Mouse (Mus musculus) intestine, embryonic 14.5 days (tissue): ENCODE measurements around the gene Mapkap1. TPM values are rescaled to one million over a fixed set of nuclear protein-coding genes. Genes with fewer than 3 reads are reported as not detected.
"Not testable (repeated sequence)": the region's sequence is repeated elsewhere in the genome, so short reads cannot be mapped to it uniquely, and the experiment has no call there.

ENCODE experiments used
- ATAC-seq: fragments of 200-750 bp; cut with Nextera tagmentation; replicated peaks from 2 replicates; pipeline ENCODE4 v1.8.0; 2017; ENCODE audit warnings: low read depth, moderate number of reproducible peaks, moderate TSS enrichment, moderate library complexity; ENCODE audit not compliant: low FRiP score, low TSS enrichment
- DNase-seq: peaks from one replicate; pipeline ENCODE4 v3.0.0-alpha.2; 2018; ENCODE audit warnings: low spot score
- H3K27ac ChIP-seq: fragments of 300-500 bp; sonication (generic); 2 replicates; pipeline ENCODE4 v1.5.1; 2014; ENCODE audit warnings: low read depth, mild to moderate bottlenecking, control low read depth
- H3K27me3 ChIP-seq: fragments of 300-500 bp; sonication (generic); replicated peaks from 2 replicates; pipeline ENCODE4 v1.6.1; 2014; ENCODE audit warnings: low read length, control low read depth; ENCODE audit not compliant: control insufficient read depth, insufficient read depth
- H3K36me3 ChIP-seq: fragments of 300-500 bp; sonication (generic); 2 replicates; pipeline ENCODE4 v1.6.1; 2014; ENCODE audit warnings: low read length, control low read depth; ENCODE audit not compliant: control insufficient read depth, insufficient read depth
- H3K4me1 ChIP-seq: fragments of 300-500 bp; sonication (generic); replicated peaks from 2 replicates; pipeline ENCODE4 v1.6.1; 2014; ENCODE audit warnings: low read length, control low read depth, mixed read lengths; ENCODE audit not compliant: control insufficient read depth, insufficient read depth
- H3K4me2 ChIP-seq: fragments of 300-500 bp; sonication (generic); 2 replicates; pipeline ENCODE4 v1.6.1; 2014; ENCODE audit warnings: low read length
- H3K4me3 ChIP-seq: fragments of 300-500 bp; sonication (generic); 2 replicates; pipeline ENCODE4 v1.5.1; 2014; ENCODE audit warnings: low read depth, low read length, control low read depth, mixed read lengths
- H3K9ac ChIP-seq: fragments of 300-500 bp; sonication (generic); 2 replicates; pipeline ENCODE4 v1.6.1; 2014; ENCODE audit warnings: mild to moderate bottlenecking, low read length
- H3K9me3 ChIP-seq: fragments of 300-500 bp; sonication (generic); 2 replicates; pipeline ENCODE4 v1.6.1; 2016; ENCODE audit warnings: low read length, control low read depth; ENCODE audit not compliant: control insufficient read depth
- WGBS: fragments of 180-500 bp; shearing (Covaris S2); extraction: QIAGEN DNeasy Blood & Tissue Kit; methylation state at CpG from one replicate; pipeline ENCODE4 v1.1.7; 2014; 5-methylcytosine and 5-hydroxymethylcytosine counted together
- polyA plus RNA-seq: library from polyadenylated mRNA; unstranded; fragments of >200 nt; fragmentation: Nextera tagmentation; extraction: Ambion mirVana; gene quantifications from 2 replicates; pipeline ENCODE4 v1.2.1, GENCODE M21; 2014

Mapkap1 gene
- polyA plus RNA-seq, 1 experiment from 2014 or later, result 89.3 TPM

GRCm38 (mm10) chr2:34420256-34420655, 13.7 kb downstream of the Mapkap1 start:
- Histone ChIP-seq H3K36me3 (no peaks in the 10 kb centered on the region), H3K27me3 (no peaks in the 10 kb centered on the region), H3K9me3 (no peaks in the 10 kb centered on the region), H3K4me1 (no peaks in the 10 kb centered on the region), H3K9ac (no peak overlapping the region), H3K4me2 (no peak overlapping the region), H3K27ac (no peak overlapping the region), H3K4me3 (no peak overlapping the region)
- ATAC-seq (no peak), DNase-seq (no peak)
- 60% methylated on average over 1 of the region's 1 CpGs for WGBS

- no peaks in the 10 kb centered on the region for H3K36me3 ChIP-seq
- no peak overlapping the region for H3K27ac ChIP-seq
- no peaks in the 10 kb centered on the region for H3K4me1 ChIP-seq
- H3K27me3 ChIP-seq, result no peaks in the 10 kb centered on the region
- ATAC-seq, result no peak
- H3K9me3 ChIP-seq, result no peaks in the 10 kb centered on the region
- H3K9ac ChIP-seq, result no peak overlapping the region
- H3K4me3 ChIP-seq, result no peak overlapping the region
- no peak for DNase-seq
- H3K4me2 ChIP-seq, result no peak overlapping the region
- WGBS, result 88% methylated on average over 3 of the region's 3 CpGs
Measured at GRCm38 (mm10) chr2:34424186-34424585, 17.6 kb downstream of the Mapkap1 start.

DNA sequence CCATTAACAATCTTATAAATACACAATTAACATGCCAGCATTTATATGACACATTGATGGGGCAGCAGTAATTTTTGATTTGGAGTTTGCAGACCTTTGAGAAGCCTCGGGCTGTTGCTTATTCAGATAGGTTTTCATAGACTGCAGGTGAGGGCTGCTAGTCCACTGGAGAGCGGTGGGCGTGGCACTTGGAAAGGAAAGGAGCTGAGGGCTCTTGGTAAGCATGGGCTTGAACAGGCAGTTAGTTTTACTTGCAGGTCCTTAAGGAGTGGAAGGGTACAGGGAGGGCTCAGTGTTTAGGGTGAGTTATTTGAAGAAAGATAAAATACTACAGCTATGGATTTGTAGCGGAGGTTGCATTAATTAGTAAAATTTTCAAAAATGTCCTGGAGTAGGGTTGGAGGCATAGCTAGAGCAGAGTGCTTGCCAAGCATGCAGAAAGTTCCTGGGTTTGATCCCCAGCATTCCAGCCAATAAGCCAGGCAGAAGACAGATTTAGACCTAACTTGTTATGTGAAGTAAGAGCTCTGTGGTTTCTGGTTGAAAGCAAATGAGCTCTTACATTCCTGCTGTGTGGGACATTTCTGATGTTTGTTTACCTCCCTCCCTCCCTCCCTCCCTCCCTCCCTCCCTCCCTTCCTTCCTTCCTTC, 19.1 kb downstream of the Mapkap1 start:
- ATAC-seq (no peak), DNase-seq (no peak)
- 78% methylated on average over 4 of the region's 4 CpGs for WGBS
- H3K4me1 ChIP-seq, result no peaks in the 10 kb centered on the region
- H3K27me3 ChIP-seq, result no peaks in the 10 kb centered on the region
- no peak overlapping the region for H3K27ac ChIP-seq
- H3K36me3 ChIP-seq, result no peaks in the 10 kb centered on the region
- no peaks in the 10 kb centered on the region for H3K9me3 ChIP-seq
- no peak overlapping the region for H3K4me3 ChIP-seq
- no peak overlapping the region for H3K4me2 ChIP-seq
- no peak overlapping the region for H3K9ac ChIP-seq

- no peak for DNase-seq
- no peak overlapping the region for H3K9ac ChIP-seq
- 94% methylated on average over 8 of the region's 8 CpGs for WGBS
- H3K4me3 ChIP-seq, result no peak overlapping the region
- no peaks in the 10 kb centered on the region for H3K9me3 ChIP-seq
- H3K4me2 ChIP-seq, result no peak overlapping the region
- no peaks in the 10 kb centered on the region for H3K4me1 ChIP-seq
- H3K36me3 ChIP-seq, result no peaks in the 10 kb centered on the region
- no peak overlapping the region for H3K27ac ChIP-seq
- no peaks in the 10 kb centered on the region for H3K27me3 ChIP-seq
- ATAC-seq, result no peak
Measured at GRCm38 (mm10) chr2:34430663-34431062, 24.1 kb downstream of the Mapkap1 start.

DNA sequence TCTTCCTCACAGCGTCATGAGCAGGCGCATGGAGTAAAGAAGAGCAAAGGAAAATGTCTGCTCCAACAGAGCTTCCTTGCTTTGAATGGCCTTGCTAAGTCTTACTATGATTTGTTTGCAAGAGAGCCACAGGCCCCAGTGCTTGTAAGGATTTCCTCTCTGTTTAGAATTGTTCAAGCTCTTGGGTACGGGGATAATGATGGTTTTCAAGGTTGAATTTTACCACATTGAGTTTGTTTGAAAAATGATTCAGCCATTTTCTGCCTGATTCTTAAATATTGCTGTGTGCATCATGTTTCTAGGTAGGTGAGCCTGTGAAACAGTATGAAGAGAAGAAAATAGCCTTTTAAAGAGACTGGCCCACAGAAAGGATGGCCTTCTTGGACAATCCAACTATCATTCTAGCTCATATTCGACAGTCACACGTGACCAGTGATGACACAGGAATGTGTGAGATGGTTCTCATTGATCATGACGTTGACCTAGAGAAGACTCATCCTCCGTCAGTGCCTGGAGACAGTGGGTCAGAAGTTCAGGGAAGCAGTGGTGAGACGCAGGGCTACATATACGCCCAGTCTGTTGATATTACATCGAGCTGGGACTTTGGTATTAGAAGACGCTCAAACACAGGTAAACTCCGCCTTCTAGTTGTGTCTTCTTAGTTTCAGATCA, 25.3 kb downstream of the Mapkap1 start:
- H3K36me3 ChIP-seq, result peaks cover 9% of the 10 kb centered on the region; the same call in 1 of the 2 replicates
- no peak for ATAC-seq
- H3K27me3 ChIP-seq, result no peaks in the 10 kb centered on the region
- H3K4me2 ChIP-seq, result no peak overlapping the region
- H3K4me1 ChIP-seq, result no peaks in the 10 kb centered on the region
- no peak for DNase-seq
- H3K9me3 ChIP-seq, result no peaks in the 10 kb centered on the region
- H3K9ac ChIP-seq, result no peak overlapping the region
- no peak overlapping the region for H3K27ac ChIP-seq
- WGBS, result 84% methylated on average over 12 of the region's 12 CpGs
- H3K4me3 ChIP-seq, result no peak overlapping the region

DNA sequence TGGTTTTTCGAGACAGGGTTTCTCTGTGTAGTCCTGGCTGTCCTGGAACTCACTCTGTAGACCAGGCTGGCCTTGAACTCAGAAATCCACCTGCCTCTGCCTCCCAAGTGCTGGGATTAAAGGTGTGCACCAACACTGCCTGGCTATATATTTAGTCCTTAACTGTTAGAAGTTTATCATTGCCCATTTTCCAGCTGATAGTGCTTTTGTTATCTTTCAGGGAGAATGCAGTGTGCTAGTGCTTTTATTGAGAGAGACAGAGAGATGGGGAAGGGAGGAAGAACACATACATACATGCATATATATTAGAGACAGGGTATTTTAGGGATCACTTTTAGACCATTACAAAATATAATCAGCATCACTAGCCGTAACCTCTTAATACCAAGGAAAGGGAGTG, 26.3 kb downstream of the Mapkap1 start:
- WGBS, result 90% methylated on average over 1 of the region's 2 CpGs
- ATAC-seq, H3K9me3 ChIP-seq, H3K4me3 ChIP-seq, H3K4me2 ChIP-seq, H3K27me3 ChIP-seq, H3K9ac ChIP-seq, DNase-seq, H3K27ac ChIP-seq, H3K4me1 ChIP-seq: not testable (repeated sequence)
- H3K36me3 ChIP-seq, result peaks cover 15% of the 10 kb centered on the region

- 88% methylated on average over 3 of the region's 3 CpGs for WGBS
- DNase-seq (no peak), ATAC-seq (no peak)
- no peak overlapping the region for H3K9ac ChIP-seq
- no peak overlapping the region for H3K27ac ChIP-seq
- H3K27me3 ChIP-seq, result no peaks in the 10 kb centered on the region
- peaks cover 20% of the 10 kb centered on the region for H3K36me3 ChIP-seq
- H3K4me2 ChIP-seq, result no peak overlapping the region
- H3K4me1 ChIP-seq, result no peaks in the 10 kb centered on the region
- no peak overlapping the region for H3K4me3 ChIP-seq
- H3K9me3 ChIP-seq, result no peaks in the 10 kb centered on the region
Measured at GRCm38 (mm10) chr2:34436321-34436720, 29.8 kb downstream of the Mapkap1 start.

GRCm38 (mm10) chr2:34448756-34449155, 42.2 kb downstream of the Mapkap1 start:
- ATAC-seq, result no peak
- Histone ChIP-seq H3K9me3 (no peaks in the 10 kb centered on the region), H3K4me2 (no peak overlapping the region), H3K27me3 (no peaks in the 10 kb centered on the region), H3K36me3 (peaks cover 3% of the 10 kb centered on the region; the same call in 1 of the 2 replicates), H3K4me3 (no peak overlapping the region), H3K27ac (no peak overlapping the region), H3K4me1 (peaks cover 6% of the 10 kb centered on the region; the same call in 1 of the 2 replicates), H3K9ac (no peak overlapping the region)
- DNase-seq, result no peak
- WGBS, result 65% methylated on average over 4 of the region's 4 CpGs

DNA sequence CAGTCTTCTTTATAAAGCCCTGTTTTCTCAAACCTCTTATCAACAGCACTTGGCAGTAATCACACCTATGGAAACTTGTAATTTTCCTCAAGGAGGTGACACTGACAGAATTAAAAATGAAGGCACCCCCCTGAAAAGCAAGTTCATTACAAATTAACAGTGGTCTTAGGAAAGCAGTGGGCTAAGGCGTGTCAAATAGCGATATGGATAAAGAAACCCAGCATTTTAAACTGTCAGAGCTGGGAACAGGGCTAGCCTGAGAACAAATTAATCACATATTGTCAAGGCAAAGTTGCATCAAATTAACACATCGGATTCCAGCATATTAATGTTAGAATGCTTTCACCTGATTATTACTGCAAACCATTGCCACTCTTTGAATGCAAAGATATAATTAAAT, 55.9 kb downstream of the Mapkap1 start:
- no peaks in the 10 kb centered on the region for H3K9me3 ChIP-seq
- H3K36me3 ChIP-seq, result no peaks in the 10 kb centered on the region
- no peak overlapping the region for H3K4me2 ChIP-seq
- H3K4me1 ChIP-seq, result no peaks in the 10 kb centered on the region
- ATAC-seq, result no peak
- no peaks in the 10 kb centered on the region for H3K27me3 ChIP-seq
- H3K27ac ChIP-seq, result no peak overlapping the region
- no peak for DNase-seq
- H3K4me3 ChIP-seq, result no peak overlapping the region
- H3K9ac ChIP-seq, result no peak overlapping the region
- 75% methylated on average over 3 of the region's 3 CpGs for WGBS
